Mouse (Mus musculus): ENCODE data around the gene Rab8b. TPM values are rescaled to one million over a fixed set of nuclear protein-coding genes. Genes with fewer than 3 reads are reported as not detected.

The Rab8b gene
- total and polyA plus RNA-seq, 2 experiments from 2014 or later, result 25.9 to 27.1 TPM

DNA sequence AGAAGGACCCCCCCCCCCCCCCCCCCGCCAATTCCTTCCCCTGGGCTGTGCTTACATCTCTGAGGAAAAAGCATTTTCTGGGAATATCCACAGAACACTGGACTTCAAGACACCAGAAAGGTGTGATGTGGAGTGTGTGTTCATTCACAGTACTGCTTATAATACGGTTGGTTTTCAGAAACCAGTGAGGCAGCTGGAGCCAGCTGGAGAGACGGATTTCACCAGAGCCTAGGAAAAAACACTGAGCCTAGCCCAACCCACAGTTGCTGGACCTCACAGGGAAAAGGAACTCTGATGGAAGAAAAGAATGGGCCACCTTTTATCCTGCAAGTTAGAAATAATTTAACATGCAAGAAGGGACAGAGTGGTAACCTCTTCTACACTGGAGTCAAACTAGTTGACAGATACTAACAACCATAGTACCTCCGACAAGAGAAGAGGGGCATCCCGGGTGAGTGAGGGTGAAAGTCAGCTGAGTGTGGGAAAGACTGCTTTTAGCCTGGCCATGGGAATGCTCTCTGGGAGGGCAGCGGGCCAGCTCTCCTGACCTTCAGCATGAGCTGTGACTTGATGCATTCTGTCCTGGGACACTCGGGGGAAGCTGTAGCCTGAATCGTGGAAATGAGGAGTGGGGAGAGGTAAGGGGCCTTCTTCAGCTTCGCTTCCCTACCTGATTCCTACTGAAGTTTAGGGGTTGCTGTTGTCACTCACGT, 47.3 kb downstream of the Rab8b start:
- Histone ChIP-seq H3K27me3 (ENCODE audit: insufficient read depth, low read length) (no peaks in the 10 kb centered on the region), H3K36me3 (ENCODE audit: insufficient read depth, low read length) (no peaks in the 10 kb centered on the region), H3K4me2 (ENCODE audit: low read depth, low read length) (no peak overlapping the region), H3K9ac (replicated peaks; ENCODE audit: low read length) (no peak overlapping the region), H3K4me3 (ENCODE audit: low read length) (no peak overlapping the region), H3K27ac (peak overlapping the region; percentile 48), H3K4me1 (ENCODE audit: insufficient read depth, low read length) (no peaks in the 10 kb centered on the region), H3K9me3 (ENCODE audit: low read length) (no peaks in the 10 kb centered on the region)
- no peak for ATAC-seq
- no peak for TF ChIP-seq CTCF (IDR thresholded peaks at IDR 0.05; ENCODE audit: low read depth)
- 67% methylated on average over 10 of the region's 10 CpGs for WGBS
- no peak for DNase-seq (ENCODE audit: low spot score)

DNA sequence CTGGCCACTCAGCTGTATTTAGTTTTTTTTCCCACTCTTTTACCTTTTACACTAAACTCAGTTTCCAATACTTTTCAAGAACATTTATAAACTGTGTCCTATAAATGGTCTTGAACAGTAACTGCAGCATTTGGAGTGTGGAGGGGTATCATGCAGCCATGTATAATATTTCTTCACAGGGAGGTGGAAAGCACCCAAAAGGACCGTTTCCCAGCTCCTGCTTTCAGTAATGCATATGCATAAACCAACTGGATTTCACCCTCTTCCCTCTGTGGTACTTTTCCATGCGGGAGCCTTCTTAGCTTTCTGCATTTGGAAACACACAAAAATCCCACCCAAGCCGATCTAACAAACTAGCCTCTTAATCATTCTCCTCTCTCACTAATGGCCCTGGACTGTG, 54.8 kb downstream of the Rab8b start:
- H3K36me3 ChIP-seq (ENCODE audit: insufficient read depth, low read length), result 0 out of 2 replicates have a peak, but pooled peaks cover 5% of the 10 kb centered on the region
- no peak overlapping the region for H3K4me2 ChIP-seq (ENCODE audit: low read depth, low read length)
- H3K9ac ChIP-seq (replicated peaks; ENCODE audit: low read length), result no peak overlapping the region
- 0 out of 2 replicates have a peak overlapping the region, but pooled peaks have one; percentile 15 for H3K27ac ChIP-seq
- WGBS, result 61% methylated on average over 3 of the region's 3 CpGs
- DNase-seq (ENCODE audit: low spot score) (no peak), ATAC-seq (no peak)
- 0 out of 2 replicates have a peak, but pooled peaks have one; percentile 7 for TF ChIP-seq CTCF (IDR thresholded peaks at IDR 0.05; ENCODE audit: low read depth)
- no peaks in the 10 kb centered on the region for H3K27me3 ChIP-seq (ENCODE audit: insufficient read depth, low read length)
- peaks cover 7% of the 10 kb centered on the region; the same call in 1 of the 2 replicates for H3K4me1 ChIP-seq (ENCODE audit: insufficient read depth, low read length)
- H3K4me3 ChIP-seq (ENCODE audit: low read length), result no peak overlapping the region
- no peaks in the 10 kb centered on the region for H3K9me3 ChIP-seq (ENCODE audit: low read length)

DNA sequence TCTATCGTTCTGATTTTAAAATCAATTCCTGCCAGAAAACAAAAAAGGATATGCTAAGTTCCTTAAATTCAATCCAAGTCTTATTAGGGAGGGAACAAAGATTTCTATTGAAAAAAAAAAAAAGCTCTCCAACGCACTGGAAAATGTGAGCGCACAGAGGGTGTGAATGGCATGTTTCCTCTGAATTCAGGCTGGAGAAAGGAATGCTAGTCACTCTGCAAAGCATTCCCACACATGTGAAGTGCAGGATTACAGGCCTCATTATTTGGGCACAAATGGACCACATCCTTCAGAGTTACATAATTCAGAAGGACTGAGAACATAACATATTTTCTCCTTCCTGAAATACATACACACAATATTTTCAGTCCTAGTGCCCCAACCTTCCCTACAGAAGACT, 56.0 kb downstream of the Rab8b start:
- 38% methylated on average over 3 of the region's 3 CpGs for WGBS
- H3K4me3 ChIP-seq (ENCODE audit: low read length), result no peak overlapping the region
- 0 out of 2 replicates have a peak, but pooled peaks cover 5% of the 10 kb centered on the region for H3K36me3 ChIP-seq (ENCODE audit: insufficient read depth, low read length)
- H3K4me2 ChIP-seq (ENCODE audit: low read depth, low read length), result no peak overlapping the region
- H3K9ac ChIP-seq (replicated peaks; ENCODE audit: low read length), result no peak overlapping the region
- no peak for TF ChIP-seq CTCF (IDR thresholded peaks at IDR 0.05; ENCODE audit: low read depth)
- ATAC-seq, result no peak
- no peak for DNase-seq (ENCODE audit: low spot score)
- no peak overlapping the region for H3K27ac ChIP-seq
- H3K9me3 ChIP-seq (ENCODE audit: low read length), result no peaks in the 10 kb centered on the region
- peaks cover 7% of the 10 kb centered on the region; the same call in 1 of the 2 replicates for H3K4me1 ChIP-seq (ENCODE audit: insufficient read depth, low read length)
- no peaks in the 10 kb centered on the region for H3K27me3 ChIP-seq (ENCODE audit: insufficient read depth, low read length)

GRCm38 (mm10) chr9:66862202-66862601, 57.3 kb downstream of the Rab8b start:
- no peak for TF ChIP-seq CTCF (IDR thresholded peaks at IDR 0.05; ENCODE audit: low read depth)
- Histone ChIP-seq H3K27me3 (ENCODE audit: insufficient read depth, low read length) (no peaks in the 10 kb centered on the region), H3K4me3 (ENCODE audit: low read length) (no peak overlapping the region)

DNA sequence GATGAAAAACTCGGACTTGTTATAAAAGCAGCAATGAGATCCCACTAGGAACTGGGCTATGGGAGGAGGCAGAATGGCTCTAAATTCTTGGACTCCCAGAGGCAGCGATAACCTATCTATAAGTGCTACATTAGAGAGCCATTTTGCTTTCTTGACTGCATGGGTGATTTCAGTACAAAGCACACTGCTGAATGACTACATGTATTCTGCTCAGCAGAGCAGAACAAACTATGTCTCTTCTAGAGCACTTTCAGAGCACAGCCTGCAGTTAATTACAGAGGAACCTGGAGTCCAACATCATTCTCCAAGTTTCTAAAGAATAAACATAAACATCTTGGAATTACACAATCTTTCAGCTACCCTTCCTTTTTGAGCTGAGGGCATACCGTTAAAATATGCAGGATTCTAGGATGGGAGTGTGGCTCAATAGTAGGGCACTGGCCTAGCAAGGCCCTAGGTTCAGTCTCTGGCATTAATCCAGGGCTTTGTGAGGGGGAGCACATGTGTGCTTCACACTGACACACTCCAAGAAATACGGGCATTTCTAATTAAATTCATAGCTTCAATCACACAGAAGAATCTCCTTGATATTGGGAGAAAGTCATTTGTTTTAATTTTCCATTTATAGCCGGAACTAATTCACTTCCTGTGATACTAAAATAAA, 58.3 kb downstream of the Rab8b start:
- no peaks in the 10 kb centered on the region for H3K9me3 ChIP-seq (ENCODE audit: low read length)
- TF ChIP-seq CTCF (IDR thresholded peaks at IDR 0.05; ENCODE audit: low read depth), result no peak
- no peak overlapping the region for H3K9ac ChIP-seq (replicated peaks; ENCODE audit: low read length)
- H3K4me1 ChIP-seq (ENCODE audit: insufficient read depth, low read length), result peaks cover 7% of the 10 kb centered on the region; the same call in 1 of the 2 replicates
- H3K36me3 ChIP-seq (ENCODE audit: insufficient read depth, low read length), result 0 out of 2 replicates have a peak, but pooled peaks cover 5% of the 10 kb centered on the region
- H3K4me3 ChIP-seq (ENCODE audit: low read length), result no peak overlapping the region
- H3K27me3 ChIP-seq (ENCODE audit: insufficient read depth, low read length), result no peaks in the 10 kb centered on the region
- ATAC-seq, result no peak
- WGBS, result 47% methylated on average over 5 of the region's 5 CpGs
- no peak overlapping the region for H3K4me2 ChIP-seq (ENCODE audit: low read depth, low read length)
- peak; percentile 44 for DNase-seq (ENCODE audit: low spot score)
- peak overlapping the region; percentile 45; the same call in 1 of the 2 replicates for H3K27ac ChIP-seq

More at GRCm38 (mm10) chr9:66862202-66862601, 57.3 kb downstream of the Rab8b start:
- ATAC-seq (no peak), DNase-seq (ENCODE audit: low spot score) (no peak)
- Histone ChIP-seq H3K4me1 (ENCODE audit: insufficient read depth, low read length) (peaks cover 7% of the 10 kb centered on the region; the same call in 1 of the 2 replicates), H3K27ac (no peak overlapping the region), H3K36me3 (ENCODE audit: insufficient read depth, low read length) (0 out of 2 replicates have a peak, but pooled peaks cover 5% of the 10 kb centered on the region), H3K9me3 (ENCODE audit: low read length) (no peaks in the 10 kb centered on the region), H3K4me2 (ENCODE audit: low read depth, low read length) (no peak overlapping the region), H3K9ac (replicated peaks; ENCODE audit: low read length) (no peak overlapping the region)
- 97% methylated on average over 4 of the region's 4 CpGs for WGBS

DNA sequence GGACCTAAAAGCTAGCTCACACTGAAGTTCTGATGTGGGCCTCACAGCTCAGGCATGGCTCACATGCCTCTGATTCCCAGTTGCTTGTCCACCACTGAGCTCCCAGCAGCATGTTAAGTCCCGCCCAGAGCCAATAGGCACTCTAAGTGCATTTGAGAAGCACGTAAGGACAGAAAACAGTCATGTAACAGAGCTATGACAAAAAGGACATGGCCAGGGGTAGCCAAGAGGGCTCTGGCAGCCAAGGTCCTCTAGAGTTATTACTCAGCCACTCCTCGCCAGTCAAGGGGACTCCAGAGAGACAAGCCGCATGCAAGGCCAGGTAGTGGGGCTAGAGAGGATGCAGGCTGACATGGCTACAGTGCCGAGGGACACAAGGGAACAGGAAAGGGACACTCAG, 60.0 kb downstream of the Rab8b start:
- Histone ChIP-seq H3K4me1 (ENCODE audit: insufficient read depth, low read length) (peaks cover 7% of the 10 kb centered on the region; the same call in 1 of the 2 replicates), H3K4me2 (ENCODE audit: low read depth, low read length) (no peak overlapping the region), H3K36me3 (ENCODE audit: insufficient read depth, low read length) (0 out of 2 replicates have a peak, but pooled peaks cover 5% of the 10 kb centered on the region), H3K27ac (no peak overlapping the region), H3K27me3 (ENCODE audit: insufficient read depth, low read length) (no peaks in the 10 kb centered on the region), H3K9ac (replicated peaks; ENCODE audit: low read length) (no peak overlapping the region), H3K9me3 (ENCODE audit: low read length) (no peaks in the 10 kb centered on the region), H3K4me3 (ENCODE audit: low read length) (no peak overlapping the region)
- 95% methylated on average over 5 of the region's 5 CpGs for WGBS
- DNase-seq (ENCODE audit: low spot score) (no peak), ATAC-seq (no peak)
- TF ChIP-seq CTCF (IDR thresholded peaks at IDR 0.05; ENCODE audit: low read depth), result no peak

Measured in hindbrain, postnatal 0 days (tissue).